Mouse (Mus musculus) thymus, postnatal 0 days (tissue): ENCODE data around the gene Mtap. TPM values are rescaled to one million over a fixed set of nuclear protein-coding genes. Genes with fewer than 3 reads are reported as not detected.

Experiments used
- DNase-seq: peaks from one replicate; pipeline ENCODE4 v3.0.0-alpha.2; 2015; ENCODE audit warnings: low spot score
- polyA plus RNA-seq: library from polyadenylated mRNA; unstranded; fragments of >200 nt; fragmentation: Nextera tagmentation; extraction: Ambion mirVana; gene quantifications from 2 replicates; pipeline ENCODE4 v1.2.1, GENCODE M21; 2015

Mtap gene
- polyA plus RNA-seq, 1 experiment from 2014 or later = 56.8 TPM

GRCm38 (mm10) chr4:89210314-89210713 is 73.4 kb downstream of the Mtap start:
- DNase-seq = no peak

- DNase-seq = no peak
These were observed 75.3 kb downstream of the Mtap start for GRCm38 (mm10) chr4:89212178-89212577.

Other genes starting within 250 kb of the Mtap start
- gene Cdkn2a, start 157.5 kb downstream of the Mtap start, polyA plus RNA-seq = not detected in 2 replicates
- gene Cdkn2b, start 173.9 kb downstream of the Mtap start, polyA plus RNA-seq = 3.5 and 4.2 TPM in 2 replicates